Mouse (Mus musculus) G1E (cell line): ENCODE data around the gene Pop5. TPM values are rescaled to one million over a fixed set of nuclear protein-coding genes. Genes with fewer than 3 reads are reported as not detected.
A peak's percentile ranks its signal among the peaks of the same experiment; 100 is the strongest.

Source experiments
- ATAC-seq: 2 replicates; pipeline ENCODE4 v1.8.0; 2016; ENCODE audit warnings: mild to moderate bottlenecking; ENCODE audit not compliant: insufficient number of reproducible peaks, poor library complexity, low FRiP score, severe bottlenecking; ENCODE audit errors: extremely low read depth
- DNase-seq: peaks from one replicate; pipeline ENCODE4 v3.0.0; 2012; ENCODE audit warnings: low spot score
- H3K27me3 ChIP-seq: 2 replicates; pipeline ENCODE4 v1.6.1; 2012; ENCODE audit warnings: mild to moderate bottlenecking, low read length, inconsistent platforms; ENCODE audit not compliant: insufficient read depth
- H3K36me3 ChIP-seq: replicated peaks from 2 replicates; pipeline ENCODE3; 2012; ENCODE audit warnings: mild to moderate bottlenecking, inconsistent platforms
- H3K4me1 ChIP-seq: 2 replicates; pipeline ENCODE4 v1.6.1; 2012; ENCODE audit warnings: low read depth, low read length, inconsistent platforms, mixed read lengths; ENCODE audit not compliant: insufficient read depth
- H3K4me3 ChIP-seq: 2 replicates; pipeline ENCODE4 v1.5.1; 2012; ENCODE audit warnings: low read depth, mild to moderate bottlenecking, inconsistent platforms, low read length, moderate library complexity, mixed read lengths
- H3K9me3 ChIP-seq: replicated peaks from 2 replicates; pipeline ENCODE4 v1.6.1; 2012; ENCODE audit warnings: inconsistent platforms
- CTCF ChIP-seq: IDR thresholded peaks from 2 replicates; pipeline ENCODE4 v1.5.1; 2012; ENCODE audit warnings: low read depth, low read length, inconsistent platforms, mixed read lengths
- GATA1 ChIP-seq: IDR thresholded peaks from 2 replicates; pipeline ENCODE4 v1.6.1; 2012; ENCODE audit warnings: borderline replicate concordance, low read length, inconsistent platforms, mixed read lengths
- GATA2 ChIP-seq: IDR thresholded peaks from 2 replicates; pipeline ENCODE4 v1.6.1; 2012; ENCODE audit warnings: low read depth, low read length, inconsistent platforms, borderline replicate concordance
- POLR2AphosphoS5 ChIP-seq: IDR thresholded peaks from 2 replicates; pipeline ENCODE4 v1.6.1; 2012; ENCODE audit warnings: low read depth, low read length, inconsistent platforms; ENCODE audit not compliant: insufficient replicate concordance
- TAL1 ChIP-seq: conservative IDR thresholded peaks from 2 replicates; pipeline ENCODE4 v1.6.1; 2012; ENCODE audit warnings: low read depth, low read length, inconsistent platforms, mixed read lengths
- polyA plus RNA-seq: library from polyadenylated mRNA; stranded (reverse); fragments of >175 nt; gene quantifications from 2 replicates; pipeline ENCODE4 v1.2.3, GENCODE M21; 2012
- total RNA-seq, 2 experiments: library from RNA; stranded (forward) in 1 of 2; stranded (reverse) in 1 of 2; fragments of 200-1000 nt in 1 of 2; fragments of >200 nt in 1 of 2; fragmentation: Nextera tagmentation in 1 of 2; gene quantifications; 2 replicates each; pipeline ENCODE4 v1.2.3; 2014 to 2017

The Pop5 gene
- 24.2 and 25.5 TPM in 2 replicates for total RNA-seq (2014; fragmentation: Nextera tagmentation)
- total RNA-seq (2017), result 61.2 and 82.5 TPM in 2 replicates
- polyA plus RNA-seq, result 18.6 and 28.3 TPM in 2 replicates

- TF ChIP-seq GATA2 (no peak), CTCF (peak; percentile 73; the same call in 1 of the 2 replicates)
- Histone ChIP-seq H3K27me3 (peaks cover 30% of the 10 kb centered on the region), H3K4me3 (peak within 1 kb of the TSS; percentile 47; the same call in 1 of the 2 replicates), H3K9me3 (0 out of 2 replicates have a peak, but pooled peaks cover 3% of the 10 kb centered on the region), H3K4me1 (peaks cover 37% of the 10 kb centered on the region), H3K36me3 (peaks cover 15% of the 10 kb centered on the region)
- DNase-seq (peak; percentile 51), ATAC-seq (peak; percentile 54; the same call in 1 of the 2 replicates)
Measured at GRCm38 (mm10) chr5:115235786-115236263, at the start of gene Pop5. Gene Pop5 (plus strand): TSS chr5:115235836.

GRCm38 (mm10) chr5:115186371-115187073 lies 49.1 kb upstream of the Pop5 start:
- H3K27me3 ChIP-seq, result peaks cover 54% of the 10 kb centered on the region
- no peak overlapping the region for H3K4me3 ChIP-seq
- no peak for DNase-seq
- no peak for TF ChIP-seq TAL1
- no peak for TF ChIP-seq GATA2
- no peak for TF ChIP-seq CTCF
- no peaks in the 10 kb centered on the region for H3K36me3 ChIP-seq
- H3K9me3 ChIP-seq, result no peaks in the 10 kb centered on the region
- no peak for ATAC-seq
- H3K4me1 ChIP-seq, result peaks cover 23% of the 10 kb centered on the region

GRCm38 (mm10) chr5:115187188-115188131 lies 48.2 kb upstream of the Pop5 start:
- H3K4me3 ChIP-seq, result no peak overlapping the region
- peaks cover 53% of the 10 kb centered on the region for H3K27me3 ChIP-seq
- no peaks in the 10 kb centered on the region for H3K9me3 ChIP-seq
- DNase-seq (peak; percentile 38), ATAC-seq (no peak)
- peaks cover 23% of the 10 kb centered on the region for H3K4me1 ChIP-seq
- H3K36me3 ChIP-seq, result no peaks in the 10 kb centered on the region
- TF ChIP-seq GATA2, result no peak
- TF ChIP-seq POLR2AphosphoS5, result no peak
- TF ChIP-seq GATA1, result no peak
- peak; percentile 54 for TF ChIP-seq CTCF
- no peak for TF ChIP-seq TAL1

DNA sequence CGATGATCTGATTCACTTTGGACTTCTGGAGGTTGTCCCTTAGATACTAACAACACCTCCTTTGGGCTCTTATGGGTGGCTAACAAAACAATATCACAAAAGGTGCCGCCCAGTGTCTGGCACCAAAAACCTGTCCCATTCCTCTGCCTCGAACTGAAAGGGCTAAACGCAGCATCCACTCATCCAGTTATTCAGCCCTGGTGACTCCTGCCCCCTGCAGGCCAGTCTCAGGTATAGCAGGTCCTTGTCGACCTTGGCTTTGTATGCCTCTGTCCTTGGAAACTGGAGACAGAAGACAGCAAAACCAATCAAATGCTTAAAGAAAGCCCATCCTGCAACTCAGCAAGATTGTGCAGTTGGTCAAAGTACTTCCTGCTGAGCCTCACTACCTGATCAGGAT lies 46.8 kb upstream of the Pop5 start:
- no peak overlapping the region for H3K4me3 ChIP-seq
- DNase-seq (no peak), ATAC-seq (no peak)
- no peaks in the 10 kb centered on the region for H3K36me3 ChIP-seq
- H3K4me1 ChIP-seq, result peaks cover 14% of the 10 kb centered on the region
- H3K9me3 ChIP-seq, result peaks cover 8% of the 10 kb centered on the region
- TF ChIP-seq POLR2AphosphoS5, result no peak
- peak; percentile 65; the same call in 1 of the 2 replicates for TF ChIP-seq CTCF
- H3K27me3 ChIP-seq, result peaks cover 56% of the 10 kb centered on the region

DNA sequence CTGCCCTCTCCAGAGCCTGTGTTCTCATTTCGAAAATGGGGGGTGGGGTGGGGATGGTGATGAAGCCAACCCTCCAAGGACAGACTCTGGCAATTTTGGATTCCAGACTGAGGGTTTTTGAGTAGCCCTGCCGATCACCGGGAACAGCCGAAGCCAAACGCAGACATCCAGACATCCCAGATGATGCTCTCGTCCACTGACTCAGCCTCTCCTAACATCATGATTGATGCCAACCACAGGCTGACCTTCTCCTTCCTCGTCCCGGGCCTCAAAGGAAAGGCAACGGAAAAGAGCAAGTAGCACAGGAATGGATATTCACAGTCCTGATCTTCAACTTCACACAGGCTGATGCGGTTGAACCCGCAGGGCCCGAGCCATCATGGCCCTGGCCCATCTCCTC lies 45.6 kb upstream of the Pop5 start:
- TF ChIP-seq TAL1 (no peak), POLR2AphosphoS5 (no peak), CTCF (no peak), GATA2 (no peak), GATA1 (no peak)
- H3K27me3 ChIP-seq, result peaks cover 57% of the 10 kb centered on the region
- H3K36me3 ChIP-seq, result no peaks in the 10 kb centered on the region
- H3K9me3 ChIP-seq, result peaks cover 9% of the 10 kb centered on the region
- DNase-seq (no peak), ATAC-seq (no peak)
- H3K4me1 ChIP-seq, result peaks cover 11% of the 10 kb centered on the region
- H3K4me3 ChIP-seq, result no peak overlapping the region
